Mouse (Mus musculus) natural killer cell, adult 2 months (primary cell): ENCODE measurements around the gene Pex11g.

Source experiments
- DNase-seq, 2 experiments: peaks; one replicate each; pipeline ENCODE4 v3.0.0; 2022; ENCODE audit warnings: low spot score in 2 of 2

Pex11g gene

GRCm38 (mm10) chr8:3415661-3416060 is 51.8 kb downstream of the Pex11g start:
- no peak for DNase-seq

DNA sequence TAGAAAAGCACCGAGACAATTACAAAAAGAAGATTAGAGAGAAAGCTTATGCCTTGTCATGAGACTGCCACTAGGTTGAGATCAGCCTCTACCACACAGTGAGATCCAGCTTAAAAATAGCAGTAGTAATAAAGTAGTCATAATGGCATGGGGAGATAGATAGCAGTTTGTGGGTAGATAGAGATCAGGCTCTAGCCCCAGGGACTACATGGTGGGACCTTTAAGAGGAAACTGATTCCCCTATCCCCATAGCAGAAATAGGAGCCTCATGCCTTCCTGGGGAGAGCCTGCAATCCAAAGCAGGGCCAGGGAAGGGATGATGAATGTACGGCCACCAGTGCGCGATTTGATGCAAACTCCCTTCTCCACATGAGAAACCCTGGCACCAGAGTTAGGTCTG is 52.2 kb downstream of the Pex11g start:
- DNase-seq: no peak

- DNase-seq: no peak
Measured at GRCm38 (mm10) chr8:3414639-3415190, 52.8 kb downstream of the Pex11g start.

GRCm38 (mm10) chr8:3412816-3413215 is 54.7 kb downstream of the Pex11g start:
- no peak for DNase-seq

- no peak for DNase-seq
Measured at GRCm38 (mm10) chr8:3411901-3412301, 55.6 kb downstream of the Pex11g start.

GRCm38 (mm10) chr8:3411085-3411484 is 56.4 kb downstream of the Pex11g start:
- DNase-seq: no peak

GRCm38 (mm10) chr8:3407417-3407816 is 60.1 kb downstream of the Pex11g start:
- no peak for DNase-seq
